Mouse (Mus musculus) midbrain, embryonic 15.5 days (tissue): Measurements from ENCODE around the gene Birc5. TPM values are rescaled to one million over a fixed set of nuclear protein-coding genes. Genes with fewer than 3 reads are reported as not detected.

Experiments used
- ATAC-seq: fragments of 200-750 bp; cut with Nextera tagmentation; replicated peaks from 2 replicates; pipeline ENCODE4 v1.8.0; 2017; ENCODE audit warnings: moderate TSS enrichment
- H3K27ac ChIP-seq: fragments of 300-500 bp; sonication (generic); 2 replicates; pipeline ENCODE4 v1.5.1; 2015; ENCODE audit warnings: mild to moderate bottlenecking, inconsistent platforms
- H3K27me3 ChIP-seq: fragments of 300-500 bp; sonication (generic); replicated peaks from 2 replicates; pipeline ENCODE4 v1.6.1; 2015; ENCODE audit warnings: inconsistent platforms
- H3K36me3 ChIP-seq: fragments of 300-500 bp; sonication (generic); replicated peaks from 2 replicates; pipeline ENCODE4 v1.6.1; 2015; ENCODE audit warnings: inconsistent platforms
- H3K4me1 ChIP-seq: fragments of 300-500 bp; sonication (generic); 2 replicates; pipeline ENCODE4 v1.6.1; 2015; ENCODE audit warnings: inconsistent platforms
- H3K4me2 ChIP-seq: fragments of 300-500 bp; sonication (generic); 2 replicates; pipeline ENCODE4 v1.6.1; 2015; ENCODE audit warnings: inconsistent platforms, mild to moderate bottlenecking, moderate library complexity
- H3K4me3 ChIP-seq: fragments of 300-500 bp; sonication (generic); 2 replicates; pipeline ENCODE4 v1.5.1; 2015; ENCODE audit warnings: mild to moderate bottlenecking, inconsistent platforms
- H3K9ac ChIP-seq: fragments of 300-500 bp; sonication (generic); 2 replicates; pipeline ENCODE4 v1.6.1; 2015; ENCODE audit warnings: mild to moderate bottlenecking, inconsistent platforms
- H3K9me3 ChIP-seq: fragments of 300-500 bp; sonication (generic); 2 replicates; pipeline ENCODE4 v1.6.1; 2016; ENCODE audit warnings: inconsistent platforms
- WGBS: fragments of 180-500 bp; shearing (Covaris S2); methylation state at CpG from one replicate; pipeline ENCODE4 v1.1.7; 2015; ENCODE audit warnings: mixed read lengths; 5-methylcytosine and 5-hydroxymethylcytosine counted together
- polyA plus RNA-seq: library from polyadenylated mRNA; unstranded; fragments of >200 nt; fragmentation: Nextera tagmentation; extraction: Ambion mirVana; gene quantifications from 2 replicates; pipeline ENCODE4 v1.2.1, GENCODE M21; 2015

Birc5 gene
- polyA plus RNA-seq, 1 experiment from 2014 or later = 29.4 TPM

DNA sequence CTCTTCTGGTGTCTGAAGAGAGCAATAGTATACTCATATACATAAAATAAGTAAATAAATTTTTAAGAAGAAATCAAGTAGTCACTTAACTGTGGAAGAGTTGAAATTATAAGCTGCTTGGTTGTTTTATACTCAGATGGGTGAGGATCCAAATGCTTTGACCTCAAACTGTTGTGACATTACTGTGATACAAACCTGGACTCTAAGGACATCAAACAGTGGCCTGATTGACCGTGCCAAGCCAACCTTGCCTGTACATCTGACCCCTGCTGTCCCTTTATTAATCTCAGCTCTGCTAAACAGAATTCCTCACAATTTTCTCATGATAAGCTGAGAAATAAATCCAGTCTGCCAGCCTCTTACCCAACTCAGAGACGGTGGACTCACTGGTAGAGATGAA lies 3.4 kb upstream of the Birc5 start:
- Histone ChIP-seq H3K36me3 (no peaks in the 10 kb centered on the region), H3K4me3 (no peak overlapping the region), H3K4me2 (no peak overlapping the region), H3K27me3 (no peaks in the 10 kb centered on the region), H3K9me3 (no peaks in the 10 kb centered on the region), H3K9ac (no peak overlapping the region), H3K27ac (no peak overlapping the region), H3K4me1 (peaks cover 23% of the 10 kb centered on the region)
- WGBS = 76% methylated on average over 2 of the region's 2 CpGs
- ATAC-seq = no peak

GRCm38 (mm10) chr11:117846640-117847039 lies 2.4 kb upstream of the Birc5 start:
- Histone ChIP-seq H3K36me3 (no peaks in the 10 kb centered on the region), H3K27ac (no peak overlapping the region), H3K4me2 (no peak overlapping the region), H3K27me3 (no peaks in the 10 kb centered on the region), H3K4me3 (no peak overlapping the region), H3K9ac (no peak overlapping the region), H3K9me3 (no peaks in the 10 kb centered on the region), H3K4me1 (peaks cover 23% of the 10 kb centered on the region)
- ATAC-seq = no peak
- WGBS = 55% methylated on average over 5 of the region's 5 CpGs

DNA sequence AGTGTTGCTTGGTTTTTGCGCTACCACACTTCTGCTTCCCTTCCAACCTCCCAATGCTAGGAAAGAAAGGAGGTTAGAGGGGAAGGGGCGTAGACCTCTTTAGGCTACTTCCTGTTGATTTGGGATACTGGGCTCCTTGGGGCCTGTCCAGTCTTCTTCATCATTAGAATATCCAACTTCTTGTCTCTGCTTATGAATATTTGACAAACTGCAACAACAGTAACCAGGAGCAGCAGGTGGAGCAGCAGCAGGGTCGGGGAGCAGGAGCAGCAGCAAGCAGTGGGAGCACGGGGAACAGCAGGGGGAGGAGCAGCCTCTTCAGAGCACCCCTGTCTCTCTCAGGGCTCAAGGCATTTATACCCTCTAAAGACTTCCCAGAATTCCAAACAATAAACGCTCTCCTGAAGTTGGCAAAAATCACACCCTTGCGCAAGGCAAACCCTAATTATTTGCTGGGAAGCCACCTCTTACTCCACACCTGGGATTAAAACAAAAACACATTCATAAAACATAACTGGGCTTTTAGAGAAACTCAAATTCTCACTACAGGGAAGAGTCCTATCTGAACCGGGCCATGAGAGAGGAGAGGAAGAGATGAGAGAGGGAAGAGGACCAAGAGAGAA lies 1.3 kb upstream of the Birc5 start:
- Histone ChIP-seq H3K9me3 (no peaks in the 10 kb centered on the region), H3K9ac (0 out of 2 replicates have a peak overlapping the region, but pooled peaks have one; percentile 93), H3K4me2 (peak overlapping the region; percentile 85), H3K27me3 (no peaks in the 10 kb centered on the region), H3K4me3 (peak overlapping the region; percentile 72), H3K36me3 (no peaks in the 10 kb centered on the region), H3K4me1 (peaks cover 23% of the 10 kb centered on the region), H3K27ac (peak overlapping the region; percentile 99)
- WGBS = 83% methylated on average over 7 of the region's 7 CpGs
- ATAC-seq = no peak

DNA sequence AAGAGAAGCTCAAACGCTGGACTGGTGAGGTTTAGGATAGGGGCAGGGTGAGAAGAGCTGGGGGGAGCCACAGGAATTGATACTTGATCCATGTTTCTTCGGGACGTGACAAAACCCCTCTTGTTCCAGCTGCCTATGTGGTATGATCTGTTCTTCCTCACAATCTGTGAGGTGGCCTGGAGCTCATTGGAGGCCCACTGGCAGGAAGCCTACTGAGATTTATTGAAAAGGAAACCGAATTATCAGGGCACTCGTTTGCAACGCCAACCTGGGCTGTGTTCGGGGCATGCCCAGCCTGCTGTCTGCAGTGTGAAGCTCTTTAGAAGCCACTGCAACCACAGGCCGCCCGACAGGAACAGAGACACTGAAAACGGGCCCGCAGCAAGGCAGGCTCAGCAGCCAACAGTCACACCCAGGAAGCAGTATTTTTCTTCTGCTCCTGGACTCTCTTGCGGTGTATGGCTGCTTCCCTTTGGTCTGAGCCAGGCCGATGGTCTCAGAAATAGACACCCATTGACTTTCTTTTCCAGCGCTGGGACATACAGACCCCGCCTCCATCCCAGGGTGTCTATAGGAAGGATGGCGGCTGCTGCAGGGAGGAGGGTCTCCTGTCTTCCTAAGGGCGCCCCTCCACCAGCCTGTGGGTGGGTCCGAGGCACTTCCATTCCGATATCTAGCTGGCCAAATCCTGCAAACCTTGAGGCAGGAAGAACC lies 623 bp upstream of the Birc5 start:
- no peaks in the 10 kb centered on the region for H3K36me3 ChIP-seq
- 11% methylated on average over 19 of the region's 19 CpGs for WGBS
- ATAC-seq = peak; percentile 90

GRCm38 (mm10) chr11:117852875-117853274 lies 3.8 kb downstream of the Birc5 start:
- Histone ChIP-seq H3K36me3 (no peaks in the 10 kb centered on the region), H3K4me1 (peaks cover 19% of the 10 kb centered on the region), H3K9me3 (no peaks in the 10 kb centered on the region), H3K4me3 (no peak overlapping the region), H3K27me3 (no peaks in the 10 kb centered on the region), H3K4me2 (no peak overlapping the region), H3K9ac (no peak overlapping the region), H3K27ac (no peak overlapping the region)
- WGBS = 96% methylated on average over 3 of the region's 3 CpGs
- no peak for ATAC-seq

More for the DNA sequence above, 623 bp upstream of the Birc5 start:
- H3K4me3 ChIP-seq = peak overlapping the region; percentile 72
- no peaks in the 10 kb centered on the region for H3K27me3 ChIP-seq
- peak overlapping the region; percentile 99 for H3K27ac ChIP-seq
- H3K4me1 ChIP-seq = peaks cover 23% of the 10 kb centered on the region
- peak overlapping the region; percentile 85 for H3K4me2 ChIP-seq
- peak overlapping the region; percentile 93 for H3K9ac ChIP-seq
- no peaks in the 10 kb centered on the region for H3K9me3 ChIP-seq

DNA sequence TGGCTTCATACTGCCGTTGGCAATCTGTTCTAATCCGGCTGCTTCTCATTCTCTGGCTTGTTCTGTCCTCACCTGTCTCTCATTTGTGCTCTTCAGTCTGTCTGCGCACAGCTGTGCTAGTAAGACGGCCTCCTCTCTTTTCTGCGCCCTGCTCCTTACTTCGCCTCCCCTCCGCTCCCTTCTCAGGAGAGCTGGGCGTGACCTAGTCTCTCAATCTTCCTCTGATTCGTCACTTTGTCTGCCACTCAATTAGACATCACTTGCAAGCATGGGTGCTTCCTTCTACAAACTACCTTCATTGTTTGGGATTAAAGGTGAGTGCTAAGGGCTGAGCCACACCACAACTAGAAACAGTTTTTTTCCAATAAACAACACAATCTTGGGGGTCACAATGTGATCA lies 5.2 kb downstream of the Birc5 start:
- no peak for ATAC-seq
- no peak overlapping the region for H3K27ac ChIP-seq
- no peak overlapping the region for H3K4me2 ChIP-seq
- 93% methylated on average over 9 of the region's 9 CpGs for WGBS
- peaks cover 10% of the 10 kb centered on the region for H3K4me1 ChIP-seq
- no peaks in the 10 kb centered on the region for H3K27me3 ChIP-seq
- H3K4me3 ChIP-seq = no peak overlapping the region
- no peak overlapping the region for H3K9ac ChIP-seq
- H3K9me3 ChIP-seq = no peaks in the 10 kb centered on the region
- no peaks in the 10 kb centered on the region for H3K36me3 ChIP-seq

DNA sequence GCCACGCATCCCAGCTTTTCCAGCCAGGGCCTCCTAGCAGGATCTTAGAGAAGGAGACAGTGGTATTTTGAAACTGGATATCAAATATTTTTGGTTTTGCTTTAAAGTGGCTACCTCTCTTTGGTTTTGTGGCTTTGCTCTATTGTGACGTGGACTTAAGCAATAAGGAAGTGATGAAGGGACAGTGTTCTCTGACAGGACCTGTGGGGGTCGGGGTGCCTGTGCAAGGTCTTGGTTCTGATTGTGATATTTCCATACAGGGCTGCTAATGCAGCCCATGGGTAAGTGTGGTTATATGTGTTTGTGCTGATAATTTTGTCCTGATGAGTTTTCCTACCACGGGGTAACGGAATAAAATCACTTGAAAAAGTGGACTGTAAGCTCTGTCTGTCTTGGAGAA lies 6.3 kb downstream of the Birc5 start:
- Histone ChIP-seq H3K27ac (no peak overlapping the region), H3K27me3 (peaks cover 8% of the 10 kb centered on the region), H3K4me3 (no peak overlapping the region), H3K9me3 (no peaks in the 10 kb centered on the region), H3K4me1 (no peaks in the 10 kb centered on the region), H3K9ac (no peak overlapping the region), H3K4me2 (no peak overlapping the region), H3K36me3 (no peaks in the 10 kb centered on the region)
- 95% methylated on average over 5 of the region's 5 CpGs for WGBS
- ATAC-seq = no peak

GRCm38 (mm10) chr11:117855975-117856374 lies 6.9 kb downstream of the Birc5 start:
- no peaks in the 10 kb centered on the region for H3K9me3 ChIP-seq
- H3K4me1 ChIP-seq = peaks cover 3% of the 10 kb centered on the region; the same call in 1 of the 2 replicates
- H3K4me2 ChIP-seq = no peak overlapping the region
- peaks cover 15% of the 10 kb centered on the region for H3K27me3 ChIP-seq
- H3K4me3 ChIP-seq = no peak overlapping the region
- no peak overlapping the region for H3K27ac ChIP-seq
- no peaks in the 10 kb centered on the region for H3K36me3 ChIP-seq
- 75% methylated on average over 1 of the region's 1 CpGs for WGBS
- ATAC-seq = no peak
- H3K9ac ChIP-seq = no peak overlapping the region

- H3K9ac ChIP-seq = no peak overlapping the region
- H3K4me1 ChIP-seq = peaks cover 3% of the 10 kb centered on the region; the same call in 1 of the 2 replicates
- H3K9me3 ChIP-seq = no peaks in the 10 kb centered on the region
- no peaks in the 10 kb centered on the region for H3K36me3 ChIP-seq
- peaks cover 23% of the 10 kb centered on the region for H3K27me3 ChIP-seq
- ATAC-seq = no peak
- no peak overlapping the region for H3K4me3 ChIP-seq
- WGBS = 91% methylated on average over 10 of the region's 10 CpGs
- H3K27ac ChIP-seq = no peak overlapping the region
- no peak overlapping the region for H3K4me2 ChIP-seq
These were observed 8.4 kb downstream of the Birc5 start for GRCm38 (mm10) chr11:117857462-117857861.

DNA sequence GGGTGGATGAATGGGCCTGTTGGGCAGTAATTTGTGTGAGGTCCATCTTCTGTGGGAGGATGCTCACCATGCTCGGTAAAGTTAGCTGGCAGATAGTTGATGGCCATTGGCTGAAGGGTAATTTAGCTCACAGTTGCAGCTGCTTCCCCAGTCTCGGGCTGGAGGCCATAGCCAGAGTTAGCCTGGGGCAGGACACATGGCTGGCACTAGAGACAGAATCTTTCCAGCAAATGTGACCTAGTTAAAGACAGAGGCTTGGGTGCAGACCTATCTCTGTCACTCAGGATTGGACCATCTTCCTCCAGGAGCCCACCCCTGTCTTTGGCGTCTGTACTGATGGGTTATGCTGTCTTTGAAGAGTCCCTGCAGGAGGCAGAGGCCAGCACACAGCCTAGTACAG lies 9.3 kb downstream of the Birc5 start:
- Histone ChIP-seq H3K27me3 (peaks cover 24% of the 10 kb centered on the region), H3K9ac (no peak overlapping the region), H3K9me3 (no peaks in the 10 kb centered on the region), H3K36me3 (no peaks in the 10 kb centered on the region), H3K4me2 (no peak overlapping the region), H3K4me3 (no peak overlapping the region), H3K27ac (no peak overlapping the region), H3K4me1 (peaks cover 3% of the 10 kb centered on the region; the same call in 1 of the 2 replicates)
- ATAC-seq = no peak
- 57% methylated on average over 3 of the region's 3 CpGs for WGBS

GRCm38 (mm10) chr11:117860601-117861000 lies 11.6 kb downstream of the Birc5 start, which contains the start of gene Tmem235:
Tmem235 (plus strand) TSS chr11:117860752.
- WGBS = 4% methylated on average over 23 of the region's 23 CpGs
- peaks cover 4% of the 10 kb centered on the region; the same call in 1 of the 2 replicates for H3K4me1 ChIP-seq
- no peaks in the 10 kb centered on the region for H3K9me3 ChIP-seq
- H3K27ac ChIP-seq = no peak within 1 kb of the TSS
- no peak within 1 kb of the TSS for H3K4me3 ChIP-seq
- no peaks in the 10 kb centered on the region for H3K36me3 ChIP-seq
- ATAC-seq = no peak
- H3K4me2 ChIP-seq = peak within 1 kb of the TSS; percentile 24
- H3K27me3 ChIP-seq = peaks cover 31% of the 10 kb centered on the region
- H3K9ac ChIP-seq = no peak within 1 kb of the TSS

GRCm38 (mm10) chr11:117863174-117863856 lies 14.3 kb downstream of the Birc5 start:
- no peak overlapping the region for H3K4me2 ChIP-seq
- H3K9me3 ChIP-seq = no peaks in the 10 kb centered on the region
- no peaks in the 10 kb centered on the region for H3K36me3 ChIP-seq
- H3K4me3 ChIP-seq = no peak overlapping the region
- peaks cover 12% of the 10 kb centered on the region for H3K4me1 ChIP-seq
- H3K27ac ChIP-seq = no peak overlapping the region
- H3K9ac ChIP-seq = no peak overlapping the region
- 25% methylated on average over 11 of the region's 11 CpGs for WGBS
- ATAC-seq = no peak
- peaks cover 31% of the 10 kb centered on the region for H3K27me3 ChIP-seq
